Mouse (Mus musculus) liver, adult 2 months (tissue): ENCODE results near the gene Pcx.

Source experiments
- CTCF ChIP-seq: fragments of 200-500 bp; IDR thresholded peaks from 2 replicates; pipeline ENCODE4 v1.5.1; 2011; ENCODE audit warnings: low read depth, low read length, control low read depth
- POLR2A ChIP-seq: fragments of 200-500 bp; IDR thresholded peaks from 2 replicates; pipeline ENCODE4 v1.6.1; 2011; ENCODE audit warnings: low read length, control low read depth; ENCODE audit not compliant: insufficient read depth; ENCODE audit errors: extremely low read depth

DNA sequence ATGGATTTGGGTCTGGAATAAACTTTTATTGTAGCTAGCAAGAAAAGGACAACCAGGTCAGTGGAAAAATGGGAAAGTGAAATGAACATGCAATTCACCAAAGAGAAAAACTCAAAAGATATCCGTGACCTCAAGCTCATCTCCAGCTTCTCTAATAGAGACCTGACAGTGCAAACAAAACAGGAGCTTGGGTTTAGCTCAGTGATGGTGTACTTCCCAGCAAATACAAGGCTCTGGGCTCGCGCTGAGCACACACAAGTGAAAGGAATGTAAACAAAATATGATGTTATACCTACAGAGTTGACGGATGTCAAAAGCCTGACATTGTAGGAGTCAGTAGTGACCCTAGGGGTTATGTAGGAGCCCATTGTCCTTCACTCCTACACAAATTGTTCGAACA, 69.0 kb downstream of the Pcx start:
- no peak for TF ChIP-seq CTCF
- no peak for TF ChIP-seq POLR2A
